Mouse (Mus musculus) ovary, adult 18-20 months (tissue): Measurements from ENCODE around the gene Bcat2.
A peak's percentile ranks its signal among the peaks of the same experiment; 100 is the strongest.

ENCODE experiments used
- DNase-seq: peaks from one replicate; pipeline ENCODE4 v3.0.0; 2022; ENCODE audit warnings: low spot score, mixed read lengths

Bcat2 gene

GRCm38 (mm10) chr7:45587631-45588592 is 18.0 kb downstream of the Bcat2 start:
- DNase-seq = no peak

GRCm38 (mm10) chr7:45589173-45589572 is 19.2 kb downstream of the Bcat2 start:
- peak; percentile 94 for DNase-seq

GRCm38 (mm10) chr7:45589898-45590297 is 19.9 kb downstream of the Bcat2 start:
- no peak for DNase-seq

- DNase-seq = no peak
Measured at GRCm38 (mm10) chr7:45590874-45591273, 20.9 kb downstream of the Bcat2 start.

- DNase-seq = no peak
Measured at GRCm38 (mm10) chr7:45591880-45592279, 21.9 kb downstream of the Bcat2 start.

GRCm38 (mm10) chr7:45593118-45593815 is 23.3 kb downstream of the Bcat2 start:
- no peak for DNase-seq

GRCm38 (mm10) chr7:45595176-45595575 is 25.2 kb downstream of the Bcat2 start:
- DNase-seq = no peak

- DNase-seq = no peak
Measured at GRCm38 (mm10) chr7:45596107-45596506, 26.2 kb downstream of the Bcat2 start.

GRCm38 (mm10) chr7:45597013-45597412 is 27.1 kb downstream of the Bcat2 start:
- DNase-seq = no peak

GRCm38 (mm10) chr7:45597527-45597926 is 27.6 kb downstream of the Bcat2 start:
- DNase-seq = no peak

- DNase-seq = no peak
Measured at GRCm38 (mm10) chr7:45598960-45599879, 29.3 kb downstream of the Bcat2 start.

- no peak for DNase-seq
Measured at GRCm38 (mm10) chr7:45605704-45606289, 35.8 kb downstream of the Bcat2 start.

GRCm38 (mm10) chr7:45609511-45609910 is 39.6 kb downstream of the Bcat2 start:
- no peak for DNase-seq

GRCm38 (mm10) chr7:45616277-45616676 is 46.3 kb downstream of the Bcat2 start:
- no peak for DNase-seq

- no peak for DNase-seq
Measured at GRCm38 (mm10) chr7:45617042-45617695, 47.2 kb downstream of the Bcat2 start, which contains the start of gene Fut1. Gene Fut1, plus strand, starts transcription at chr7:45617289.

GRCm38 (mm10) chr7:45618316-45618715 is 48.4 kb downstream of the Bcat2 start:
- DNase-seq = no peak

- no peak for DNase-seq
Measured at GRCm38 (mm10) chr7:45619592-45619991, 49.6 kb downstream of the Bcat2 start.

GRCm38 (mm10) chr7:45621443-45621842 is 51.5 kb downstream of the Bcat2 start, which contains the start of gene Izumo1:
Gene Izumo1, plus strand, starts transcription at chr7:45621811.
- DNase-seq = no peak

- DNase-seq = no peak
Measured at GRCm38 (mm10) chr7:45623507-45623906, 53.6 kb downstream of the Bcat2 start.

GRCm38 (mm10) chr7:45624718-45625117 is 54.8 kb downstream of the Bcat2 start:
- no peak for DNase-seq

- no peak for DNase-seq
Measured at GRCm38 (mm10) chr7:45625481-45625880, 55.5 kb downstream of the Bcat2 start.
